Mouse (Mus musculus) neural tube, embryonic 14.5 days (tissue): ENCODE results near the gene 1700028J19Rik. TPM values are rescaled to one million over a fixed set of nuclear protein-coding genes. Genes with fewer than 3 reads are reported as not detected.
A peak's percentile ranks its signal among the peaks of the same experiment; 100 is the strongest.

ENCODE experiments used
- ATAC-seq: fragments of 200-750 bp; cut with Nextera tagmentation; 2 replicates; pipeline ENCODE4 v1.8.0; 2017; ENCODE audit warnings: low read depth, mild to moderate bottlenecking, moderate TSS enrichment, moderate library complexity
- H3K27ac ChIP-seq: fragments of 300-500 bp; sonication (generic); 2 replicates; pipeline ENCODE4 v1.5.1; 2014; ENCODE audit warnings: low read depth, mild to moderate bottlenecking, control low read depth, low read length, moderate library complexity, mixed read lengths
- H3K27me3 ChIP-seq: fragments of 300-500 bp; sonication (generic); 2 replicates; pipeline ENCODE4 v1.6.1; 2014; ENCODE audit warnings: low read length; ENCODE audit not compliant: control insufficient read depth, insufficient read depth
- H3K36me3 ChIP-seq: fragments of 300-500 bp; sonication (generic); 2 replicates; pipeline ENCODE4 v1.6.1; 2014; ENCODE audit warnings: low read length, mixed read lengths; ENCODE audit not compliant: control insufficient read depth, insufficient read depth
- H3K4me1 ChIP-seq: fragments of 300-500 bp; sonication (generic); 2 replicates; pipeline ENCODE4 v1.6.1; 2014; ENCODE audit warnings: low read length; ENCODE audit not compliant: control insufficient read depth, insufficient read depth
- H3K4me2 ChIP-seq: fragments of 300-500 bp; sonication (generic); 2 replicates; pipeline ENCODE4 v1.6.1; 2014; ENCODE audit warnings: mild to moderate bottlenecking, low read depth, low read length, control low read depth
- H3K4me3 ChIP-seq: fragments of 300-500 bp; sonication (generic); 2 replicates; pipeline ENCODE4 v1.5.1; 2014; ENCODE audit warnings: low read depth, low read length, control low read depth, mixed read lengths
- H3K9ac ChIP-seq: fragments of 300-500 bp; sonication (generic); replicated peaks from 2 replicates; pipeline ENCODE4 v1.6.1; 2014; ENCODE audit warnings: low read depth, mild to moderate bottlenecking, control low read depth, low read length, mixed read lengths
- H3K9me3 ChIP-seq: fragments of 300-500 bp; sonication (generic); 2 replicates; pipeline ENCODE4 v1.6.1; 2016; ENCODE audit warnings: low read length; ENCODE audit not compliant: control insufficient read depth
- WGBS: fragments of 180-500 bp; shearing (Covaris S2); extraction: QIAGEN DNeasy Blood & Tissue Kit; methylation state at CpG from one replicate; pipeline ENCODE4 v1.1.7; 2014; 5-methylcytosine and 5-hydroxymethylcytosine counted together
- polyA plus RNA-seq: library from polyadenylated mRNA; unstranded; fragments of >200 nt; fragmentation: Nextera tagmentation; extraction: Ambion mirVana; gene quantifications from 2 replicates; pipeline ENCODE4 v1.2.1, GENCODE M21; 2014

1700028J19Rik gene
- polyA plus RNA-seq, 1 experiment from 2014 or later: 1.6 TPM

DNA sequence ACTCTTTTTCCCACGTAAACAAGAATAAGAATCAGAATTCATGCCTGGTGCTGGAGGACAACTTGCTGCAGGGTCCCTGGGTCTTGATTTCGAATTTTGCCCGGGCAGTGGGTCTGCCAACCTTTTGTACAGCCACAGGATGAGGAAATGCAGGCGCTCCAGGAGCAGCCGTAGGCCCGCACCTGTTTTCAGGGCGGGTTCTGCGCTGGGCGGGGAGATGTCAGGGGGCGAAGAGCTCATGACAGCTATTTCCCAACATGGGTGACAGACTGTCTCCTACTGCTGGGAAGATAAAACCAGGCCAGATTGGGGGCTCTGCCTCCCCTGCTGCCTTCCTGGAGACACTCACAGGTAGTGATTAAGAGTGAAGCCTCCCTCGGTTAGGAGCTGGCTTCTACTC, 27.6 kb upstream of the 1700028J19Rik start:
- no peak overlapping the region for H3K9ac ChIP-seq
- H3K9me3 ChIP-seq: no peaks in the 10 kb centered on the region
- no peaks in the 10 kb centered on the region for H3K36me3 ChIP-seq
- no peaks in the 10 kb centered on the region for H3K4me1 ChIP-seq
- WGBS: 35% methylated on average over 11 of the region's 11 CpGs
- no peak overlapping the region for H3K27ac ChIP-seq
- H3K4me2 ChIP-seq: no peak overlapping the region
- no peaks in the 10 kb centered on the region for H3K27me3 ChIP-seq
- H3K4me3 ChIP-seq: no peak overlapping the region
- no peak for ATAC-seq

DNA sequence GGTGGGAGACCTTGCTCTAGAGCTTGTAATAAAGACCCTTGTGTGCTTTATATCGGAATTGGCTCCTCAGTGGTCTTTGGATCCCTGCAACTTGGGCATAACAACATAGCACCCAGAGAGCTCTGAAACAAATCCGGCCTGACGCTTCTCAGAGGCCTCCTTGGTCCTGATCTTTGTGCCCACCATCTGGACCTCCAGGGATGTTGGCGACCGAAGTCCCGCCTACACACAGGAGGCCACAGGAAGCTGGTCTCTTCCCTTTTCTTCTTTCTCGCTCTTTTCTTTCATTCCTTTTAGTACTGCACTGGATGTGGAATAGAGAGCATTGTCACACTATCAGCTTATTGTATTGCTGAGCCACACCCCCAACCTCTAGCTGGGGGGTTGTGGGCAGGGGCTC, 27.0 kb upstream of the 1700028J19Rik start:
- no peaks in the 10 kb centered on the region for H3K9me3 ChIP-seq
- H3K27ac ChIP-seq: no peak overlapping the region
- H3K36me3 ChIP-seq: no peaks in the 10 kb centered on the region
- H3K27me3 ChIP-seq: no peaks in the 10 kb centered on the region
- WGBS: 59% methylated on average over 7 of the region's 7 CpGs
- ATAC-seq: no peak
- H3K4me3 ChIP-seq: no peak overlapping the region
- no peaks in the 10 kb centered on the region for H3K4me1 ChIP-seq
- H3K4me2 ChIP-seq: no peak overlapping the region
- H3K9ac ChIP-seq: no peak overlapping the region

DNA sequence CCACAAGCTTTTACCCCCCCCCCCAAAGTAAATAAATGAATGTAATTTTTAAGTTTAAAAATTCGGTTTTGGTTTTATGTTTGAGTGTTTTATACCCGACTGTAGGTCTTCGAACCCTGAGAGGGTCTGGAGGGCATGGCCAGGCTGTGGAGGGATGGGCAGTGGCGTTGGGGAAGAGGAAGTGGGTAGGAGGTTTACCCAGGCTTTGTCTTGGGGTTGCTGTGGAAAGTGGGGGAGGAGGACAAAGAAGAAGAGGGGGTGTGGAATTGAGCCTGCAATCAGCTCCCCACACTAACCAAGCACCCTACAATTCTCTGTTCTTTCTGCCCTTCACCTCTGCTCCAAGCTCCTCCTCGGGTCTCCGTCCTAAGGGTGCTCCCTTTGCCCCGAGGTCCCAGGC, 26.1 kb upstream of the 1700028J19Rik start:
- Histone ChIP-seq H3K27me3 (no peaks in the 10 kb centered on the region), H3K36me3 (no peaks in the 10 kb centered on the region), H3K9ac (no peak overlapping the region), H3K27ac (no peak overlapping the region), H3K9me3 (no peaks in the 10 kb centered on the region), H3K4me3 (no peak overlapping the region), H3K4me1 (no peaks in the 10 kb centered on the region), H3K4me2 (no peak overlapping the region)
- 89% methylated on average over 7 of the region's 7 CpGs for WGBS
- ATAC-seq: no peak

GRCm38 (mm10) chr7:44271309-44271708, 24.8 kb upstream of the 1700028J19Rik start:
- no peaks in the 10 kb centered on the region for H3K36me3 ChIP-seq
- H3K4me2 ChIP-seq: no peak overlapping the region
- H3K27ac ChIP-seq: no peak overlapping the region
- no peaks in the 10 kb centered on the region for H3K9me3 ChIP-seq
- no peaks in the 10 kb centered on the region for H3K4me1 ChIP-seq
- no peak for ATAC-seq
- H3K9ac ChIP-seq: no peak overlapping the region
- H3K4me3 ChIP-seq: no peak overlapping the region
- no peaks in the 10 kb centered on the region for H3K27me3 ChIP-seq
- 76% methylated on average over 2 of the region's 2 CpGs for WGBS

- no peak overlapping the region for H3K27ac ChIP-seq
- no peak overlapping the region for H3K9ac ChIP-seq
- H3K27me3 ChIP-seq: no peaks in the 10 kb centered on the region
- H3K36me3 ChIP-seq: no peaks in the 10 kb centered on the region
- H3K9me3 ChIP-seq: no peaks in the 10 kb centered on the region
- H3K4me3 ChIP-seq: no peak overlapping the region
- no peak overlapping the region for H3K4me2 ChIP-seq
- no peak for ATAC-seq
- 94% methylated on average over 2 of the region's 2 CpGs for WGBS
- no peaks in the 10 kb centered on the region for H3K4me1 ChIP-seq
Observed at GRCm38 (mm10) chr7:44269397-44269796, 22.9 kb upstream of the 1700028J19Rik start.

DNA sequence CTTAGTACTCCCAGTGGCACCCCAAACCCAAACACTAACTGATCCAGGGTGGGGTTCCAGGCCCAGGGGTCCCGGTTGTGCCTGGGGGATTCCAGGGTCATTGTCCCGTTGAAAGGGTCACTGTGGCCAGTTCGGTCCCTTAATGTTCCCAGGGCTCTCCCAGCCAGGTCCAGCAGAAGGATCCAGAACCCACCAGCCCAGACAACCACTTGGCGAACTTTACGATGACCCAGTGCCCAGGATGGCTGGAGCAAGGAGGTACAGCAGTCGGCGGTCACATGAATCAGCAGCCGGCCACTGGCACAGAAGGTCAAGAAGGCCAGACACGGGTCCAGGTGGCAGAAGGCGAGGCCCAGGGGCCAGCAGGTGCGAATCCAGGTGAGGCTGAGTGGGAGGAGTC, 21.6 kb upstream of the 1700028J19Rik start:
- 83% methylated on average over 11 of the region's 11 CpGs for WGBS
- ATAC-seq: no peak
- H3K27ac ChIP-seq: no peak overlapping the region
- no peak overlapping the region for H3K4me2 ChIP-seq
- no peaks in the 10 kb centered on the region for H3K36me3 ChIP-seq
- no peak overlapping the region for H3K9ac ChIP-seq
- H3K4me3 ChIP-seq: no peak overlapping the region
- peaks cover 4% of the 10 kb centered on the region; the same call in 1 of the 2 replicates for H3K4me1 ChIP-seq
- H3K27me3 ChIP-seq: no peaks in the 10 kb centered on the region
- H3K9me3 ChIP-seq: no peaks in the 10 kb centered on the region

DNA sequence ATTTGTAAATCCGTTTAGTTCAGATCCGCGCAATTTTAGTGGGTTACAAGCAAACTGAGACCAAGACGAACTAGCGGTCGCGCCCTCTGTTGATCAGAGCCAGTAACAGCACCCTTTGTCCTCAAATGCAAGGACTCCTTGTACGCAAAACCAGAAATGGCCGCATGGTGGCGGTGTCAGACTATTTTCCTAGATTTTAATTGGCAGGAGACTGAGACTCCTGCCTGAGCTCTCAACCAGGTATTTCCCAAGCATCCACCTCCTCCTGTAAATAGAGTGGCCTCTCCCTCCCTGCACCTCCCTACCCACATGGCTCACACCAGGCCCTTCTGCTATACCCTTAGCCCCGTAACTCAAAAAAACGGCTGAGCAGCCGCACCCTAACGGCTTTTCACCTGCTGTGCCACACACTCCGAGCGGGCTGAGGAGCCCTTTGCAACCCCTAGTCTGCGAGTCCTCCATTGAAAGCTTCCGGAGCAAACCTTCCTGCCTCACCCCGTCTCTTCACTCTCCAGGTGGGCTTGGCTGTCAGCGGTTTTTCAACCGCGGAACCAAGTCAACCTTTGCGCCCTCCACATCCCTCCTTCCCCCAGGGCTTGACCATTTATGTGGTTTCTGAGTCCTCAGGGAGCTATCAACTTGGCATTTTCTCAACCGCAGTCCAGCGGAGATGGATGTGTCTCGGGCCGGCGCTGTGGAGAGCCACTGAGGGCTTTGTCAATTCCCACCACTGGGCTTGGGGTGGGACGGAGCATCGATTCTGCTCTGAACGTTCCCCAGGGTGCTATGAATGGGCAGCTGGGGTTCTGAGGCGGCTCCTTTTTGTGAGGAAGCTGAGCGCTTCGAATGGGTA, 16.5 kb upstream of the 1700028J19Rik start:
- peak overlapping the region; percentile 22 for H3K4me3 ChIP-seq
- H3K27me3 ChIP-seq: no peaks in the 10 kb centered on the region
- peak overlapping the region; percentile 44 for H3K4me2 ChIP-seq
- H3K9ac ChIP-seq: peak overlapping the region; percentile 33
- peak; percentile 86 for ATAC-seq
- H3K9me3 ChIP-seq: no peaks in the 10 kb centered on the region
- H3K4me1 ChIP-seq: peaks cover 4% of the 10 kb centered on the region; the same call in 1 of the 2 replicates
- no peak overlapping the region for H3K27ac ChIP-seq
- no peaks in the 10 kb centered on the region for H3K36me3 ChIP-seq
- WGBS: 1% methylated on average over 34 of the region's 34 CpGs

DNA sequence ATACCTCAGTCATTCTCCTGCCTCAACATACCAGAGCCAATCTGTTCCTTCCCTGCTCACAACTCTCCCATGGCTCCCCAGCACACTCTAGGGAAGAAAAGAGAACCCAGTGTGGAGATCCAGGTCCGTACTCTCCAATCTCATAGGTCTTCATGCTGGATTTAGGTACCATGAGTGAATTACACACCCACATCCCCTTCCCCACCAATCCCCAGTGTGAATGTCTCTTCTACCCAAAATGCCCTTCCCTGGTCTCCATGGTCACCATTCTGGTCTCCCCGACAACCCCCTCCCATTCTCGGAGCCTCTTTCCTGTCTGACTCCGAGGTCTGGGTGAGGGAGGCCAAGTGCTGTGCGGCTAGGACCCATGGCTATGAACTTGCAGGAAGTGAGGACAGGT, 14.7 kb upstream of the 1700028J19Rik start, which contains the start of gene Gm15517:
Gene Gm15517, plus strand, starts transcription at position 301 of the 400 bp plus-strand sequence.
- no peak within 1 kb of the TSS for H3K27ac ChIP-seq
- H3K4me2 ChIP-seq: no peak within 1 kb of the TSS
- H3K4me1 ChIP-seq: peaks cover 4% of the 10 kb centered on the region; the same call in 1 of the 2 replicates
- no peak within 1 kb of the TSS for H3K9ac ChIP-seq
- no peaks in the 10 kb centered on the region for H3K36me3 ChIP-seq
- no peak within 1 kb of the TSS for H3K4me3 ChIP-seq
- WGBS: 51% methylated on average over 5 of the region's 5 CpGs
- no peak for ATAC-seq
- H3K9me3 ChIP-seq: no peaks in the 10 kb centered on the region
- no peaks in the 10 kb centered on the region for H3K27me3 ChIP-seq

DNA sequence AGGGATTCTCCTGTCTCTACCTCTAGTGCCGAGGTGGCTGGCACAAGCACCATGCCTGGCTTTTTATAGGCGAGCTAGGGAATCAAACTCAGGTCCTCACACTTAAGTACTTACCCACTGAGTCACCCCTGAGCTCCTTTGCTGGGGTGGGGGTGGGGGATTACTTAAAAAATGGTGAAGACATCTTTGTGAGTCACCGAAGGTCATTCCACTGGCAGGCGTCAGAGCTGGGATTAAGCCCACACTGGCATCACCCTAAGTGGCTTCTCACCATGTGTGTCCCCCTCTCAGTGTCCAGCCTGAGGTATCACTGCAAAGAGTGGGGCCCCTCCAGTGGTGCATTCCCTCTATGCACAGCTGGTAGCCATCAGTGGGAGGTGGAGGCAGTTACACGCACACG, 13.9 kb upstream of the 1700028J19Rik start:
- H3K4me3 ChIP-seq: no peak overlapping the region
- H3K9me3 ChIP-seq: no peaks in the 10 kb centered on the region
- no peaks in the 10 kb centered on the region for H3K36me3 ChIP-seq
- no peak overlapping the region for H3K9ac ChIP-seq
- H3K4me2 ChIP-seq: no peak overlapping the region
- no peaks in the 10 kb centered on the region for H3K27me3 ChIP-seq
- 67% methylated on average over 6 of the region's 6 CpGs for WGBS
- no peak for ATAC-seq
- H3K4me1 ChIP-seq: peaks cover 4% of the 10 kb centered on the region; the same call in 1 of the 2 replicates
- H3K27ac ChIP-seq: no peak overlapping the region
